Mouse (Mus musculus): ENCODE data around the gene Gm49510.

GRCm38 (mm10) chr15:78908399-78908798, 8.9 kb downstream of the Gm49510 start:
- TF ChIP-seq CTCF (IDR thresholded peaks at IDR 0.05; ENCODE audit: low read depth) = no peak
- TF ChIP-seq EP300 (IDR thresholded peaks at IDR 0.05; ENCODE audit: low read depth) = no peak

Data from liver, postnatal 0 days (tissue).